Mouse (Mus musculus) embryonic stem cell, embryonic (primary cell): Measurements from ENCODE around the gene Gm12216.

Source experiments
- CTCF ChIA-PET, 4 experiments: fragments of 300-600 bp in 2 of 4; fragments of 350-600 bp in 2 of 4; sonication (Branson Sonifier 250); formaldehyde crosslinking; loops; one replicate each; lab custom pipeline; 2022; ENCODE audit warnings: inconsistent platforms in 2 of 4; lab: Charles Lee
- POLR2A ChIA-PET, 4 experiments: fragments of 300-600 bp in 2 of 4; fragments of 350-600 bp in 2 of 4; sonication (Branson Sonifier 250); formaldehyde crosslinking; loops; one replicate each; lab custom pipeline; 2022; ENCODE audit warnings: antibody characterized with exemption in 4 of 4, inconsistent platforms in 1 of 4; lab: Charles Lee

Gene Gm12216

GRCm38 (mm10) chr11:53849588-53850320 is 9.3 kb downstream of the Gm12216 start:
- ChIA-PET POLR2A (interaction anchor here in 3 of 4 experiments (0.5 to 2.4 kb wide), 27 partner anchors 9 to 239 kb away, joined by 3 to 13 read pairs (median 4); partner anchors contain the start of genes Irf1 (in 3 of the 3), Rad50 (in 2 of the 3), Gm12216 (in 1 of the 3) and Slc22a21 (in 1 of the 3)), CTCF (interaction anchor here (0.5 to 5.7 kb wide), 70 partner anchors 8 to 383 kb away, joined by 3 to 50 read pairs (median 5); partner anchors contain the start of genes Gm12216 (in 4 of the 4) and Irf1 (in 1 of the 4))

GRCm38 (mm10) chr11:53845680-53846079 is 13.4 kb downstream of the Gm12216 start:
- ChIA-PET CTCF (interaction anchor here in 3 of 4 experiments (0.8 to 1.7 kb wide), 7 partner anchors 63 to 110 kb away, joined by 3 to 5 read pairs (median 4); no protein-coding TSS in a partner anchor), POLR2A (interaction anchor here in 2 of 4 experiments (0.6 to 1.8 kb wide), 7 partner anchors 8 to 138 kb away, joined by 3 to 4 read pairs (median 3); partner anchors contain the start of genes Gm12216 (in 1 of the 2) and Irf1 (in 1 of the 2))

GRCm38 (mm10) chr11:53843106-53843505 is 15.9 kb downstream of the Gm12216 start:
- CTCF ChIA-PET, result interaction anchor here in 1 of 4 experiments (1.0 kb wide), 1 partner anchor 105 kb away, joined by 3 read pairs; no protein-coding TSS in a partner anchor
- POLR2A ChIA-PET, result interaction anchor here in 1 of 4 experiments (1.4 to 1.9 kb wide), 3 partner anchors 39 to 82 kb away, joined by 3 to 4 read pairs (median 4); no protein-coding TSS in a partner anchor

GRCm38 (mm10) chr11:53842161-53842581 is 16.9 kb downstream of the Gm12216 start:
- ChIA-PET CTCF (interaction anchor here in 2 of 4 experiments (1.1 to 1.5 kb wide), 4 partner anchors 8 to 105 kb away, joined by 3 to 5 read pairs (median 4); no protein-coding TSS in a partner anchor), POLR2A (interaction anchor here in 2 of 4 experiments (1.3 to 1.9 kb wide), 5 partner anchors 38 to 81 kb away, joined by 3 to 6 read pairs (median 4); partner anchors contain the start of gene Irf1 (in 1 of the 2))

GRCm38 (mm10) chr11:53841514-53841913 is 17.5 kb downstream of the Gm12216 start:
- CTCF ChIA-PET, result interaction anchor here in 2 of 4 experiments (0.6 to 1.5 kb wide), 5 partner anchors 9 to 214 kb away, joined by 3 to 5 read pairs (median 3); no protein-coding TSS in a partner anchor
- POLR2A ChIA-PET, result interaction anchor here in 3 of 4 experiments (0.5 to 1.9 kb wide), 5 partner anchors 38 to 532 kb away, joined by 3 to 6 read pairs (median 4); partner anchors contain the start of gene Irf1 (in 1 of the 3)

- CTCF ChIA-PET, result interaction anchor here (1.0 to 1.7 kb wide), 9 partner anchors 9 to 212 kb away, joined by 3 to 9 read pairs (median 4); partner anchors contain the start of gene Gm17334 (in 1 of the 4)
Observed at GRCm38 (mm10) chr11:53839663-53840642, 19.1 kb downstream of the Gm12216 start.

GRCm38 (mm10) chr11:53839147-53839546 is 19.9 kb downstream of the Gm12216 start:
- CTCF ChIA-PET, result interaction anchor here (1.0 to 1.7 kb wide), 5 partner anchors 10 to 103 kb away, joined by 3 to 9 read pairs (median 6); no protein-coding TSS in a partner anchor
- POLR2A ChIA-PET, result interaction anchor here in 2 of 4 experiments (1.2 to 2.0 kb wide), 4 partner anchors 10 to 105 kb away, joined by 3 to 8 read pairs (median 4); partner anchors contain the start of gene Irf1 (in 1 of the 2)

More at GRCm38 (mm10) chr11:53839663-53840642, 19.1 kb downstream of the Gm12216 start:
- POLR2A ChIA-PET, result interaction anchor here in 2 of 4 experiments (1.2 to 2.0 kb wide), 4 partner anchors 9 to 106 kb away, joined by 3 to 8 read pairs (median 4); partner anchors contain the start of gene Irf1 (in 1 of the 2)

- POLR2A ChIA-PET, result interaction anchor here in 1 of 4 experiments (1.3 to 1.4 kb wide), 2 partner anchors 8 to 70 kb away, joined by 3 read pairs; no protein-coding TSS in a partner anchor
- CTCF ChIA-PET, result interaction anchor here in 1 of 4 experiments (1.0 kb wide), 1 partner anchor 13 kb away, joined by 5 read pairs; no protein-coding TSS in a partner anchor
Observed at GRCm38 (mm10) chr11:53837731-53838130, 21.3 kb downstream of the Gm12216 start.

GRCm38 (mm10) chr11:53835379-53836010 is 23.6 kb downstream of the Gm12216 start:
- CTCF ChIA-PET, result interaction anchor here in 2 of 4 experiments (0.7 to 1.1 kb wide), 2 partner anchors 101 to 386 kb away, joined by 3 to 4 read pairs; no protein-coding TSS in a partner anchor

GRCm38 (mm10) chr11:53825409-53825808 is 33.6 kb downstream of the Gm12216 start:
- POLR2A ChIA-PET, result no interaction called here
- CTCF ChIA-PET, result no interaction called here

More at GRCm38 (mm10) chr11:53835379-53836010, 23.6 kb downstream of the Gm12216 start:
- POLR2A ChIA-PET, result interaction anchor here in 2 of 4 experiments (0.8 to 1.9 kb wide), 2 partner anchors 12 to 77 kb away, joined by 3 to 4 read pairs; no protein-coding TSS in a partner anchor

- ChIA-PET POLR2A (interaction anchor here in 2 of 4 experiments (0.8 to 1.1 kb wide), 4 partner anchors 11 to 63 kb away, joined by 3 to 4 read pairs (median 3); no protein-coding TSS in a partner anchor), CTCF (interaction anchor here in 2 of 4 experiments (0.6 to 0.7 kb wide), 3 partner anchors 21 to 1556 kb away, joined by 3 to 11 read pairs (median 4); partner anchors contain the start of gene Slc22a5 (in 1 of the 2))
Observed at GRCm38 (mm10) chr11:53821945-53822338, 37.1 kb downstream of the Gm12216 start.

- CTCF ChIA-PET, result interaction anchor here in 3 of 4 experiments (0.6 to 1.2 kb wide), 5 partner anchors 21 to 1555 kb away, joined by 3 to 11 read pairs (median 4); partner anchors contain the start of gene Slc22a5 (in 1 of the 3)
- POLR2A ChIA-PET, result interaction anchor here in 2 of 4 experiments (0.8 to 2.4 kb wide), 5 partner anchors 10 to 63 kb away, joined by 3 to 5 read pairs (median 3); no protein-coding TSS in a partner anchor
Observed at GRCm38 (mm10) chr11:53821230-53821944, 37.7 kb downstream of the Gm12216 start.

- CTCF ChIA-PET, result interaction anchor here in 3 of 4 experiments (0.6 to 1.2 kb wide), 4 partner anchors 10 to 669 kb away, joined by 3 to 5 read pairs (median 4); no protein-coding TSS in a partner anchor
- POLR2A ChIA-PET, result interaction anchor here in 2 of 4 experiments (0.6 to 2.4 kb wide), 5 partner anchors 18 to 66 kb away, joined by 3 to 6 read pairs (median 3); no protein-coding TSS in a partner anchor
Observed at GRCm38 (mm10) chr11:53820516-53821170, 38.4 kb downstream of the Gm12216 start.

GRCm38 (mm10) chr11:53819511-53819910 is 39.5 kb downstream of the Gm12216 start:
- ChIA-PET POLR2A (interaction anchor here in 2 of 4 experiments (0.6 to 2.4 kb wide), 6 partner anchors 10 to 64 kb away, joined by 3 to 6 read pairs (median 4); no protein-coding TSS in a partner anchor), CTCF (interaction anchor here (0.6 to 1.2 kb wide), 5 partner anchors 8 to 1267 kb away, joined by 3 to 10 read pairs (median 4); no protein-coding TSS in a partner anchor)
